Mouse (Mus musculus): Measurements from ENCODE around the gene Acox2.

GRCm38 (mm10) chr14:8214299-8215207 is 44.6 kb downstream of the Acox2 start:
- TF ChIP-seq GATA1 (IDR thresholded peaks at IDR 0.05; ENCODE audit: borderline replicate concordance, low read length) (no peak), FLI1 (IDR thresholded peaks at IDR 0.05; ENCODE audit: low read length) (no peak)
